Mouse (Mus musculus) spleen, postnatal 0 days (tissue): Measurements from ENCODE around the gene Trim14. TPM values are rescaled to one million over a fixed set of nuclear protein-coding genes. Genes with fewer than 3 reads are reported as not detected.

ENCODE experiments used
- polyA plus RNA-seq: library from polyadenylated mRNA; unstranded; fragments of >200 nt; fragmentation: Nextera tagmentation; extraction: Ambion mirVana; gene quantifications from 2 replicates; pipeline ENCODE4 v1.2.1, GENCODE M21; 2015

Trim14 gene
- 6.5 and 10.8 TPM in 2 replicates for polyA plus RNA-seq

DNA sequence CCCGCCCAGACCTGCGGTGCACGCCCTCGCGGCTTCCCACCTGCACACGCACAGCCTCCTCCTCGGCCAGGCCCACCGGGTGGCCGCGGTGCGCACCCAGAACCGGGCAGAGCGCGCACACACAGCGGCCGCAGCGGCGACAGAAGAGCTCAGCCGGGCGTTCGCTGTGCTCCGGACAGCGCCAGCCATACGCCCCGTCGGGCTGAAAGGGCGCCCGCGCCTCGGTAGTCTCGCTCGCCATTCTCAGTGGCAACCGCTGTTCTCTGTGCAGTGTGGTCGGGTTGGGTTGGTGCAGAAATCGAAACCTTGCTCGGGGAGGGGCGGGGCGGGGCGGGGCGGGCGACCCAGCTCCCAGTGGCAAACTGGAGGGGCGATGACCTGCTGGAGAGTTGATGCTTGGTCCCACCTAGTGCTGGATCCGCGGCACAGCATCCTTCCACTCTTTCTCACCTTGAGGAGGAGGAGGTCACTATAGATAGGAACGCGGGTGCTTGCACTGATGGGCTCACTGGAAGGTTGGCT, at the start of gene Trim14:
Gene Trim14 (minus strand): TSS at position 302 of the 522 bp plus-strand sequence.

DNA sequence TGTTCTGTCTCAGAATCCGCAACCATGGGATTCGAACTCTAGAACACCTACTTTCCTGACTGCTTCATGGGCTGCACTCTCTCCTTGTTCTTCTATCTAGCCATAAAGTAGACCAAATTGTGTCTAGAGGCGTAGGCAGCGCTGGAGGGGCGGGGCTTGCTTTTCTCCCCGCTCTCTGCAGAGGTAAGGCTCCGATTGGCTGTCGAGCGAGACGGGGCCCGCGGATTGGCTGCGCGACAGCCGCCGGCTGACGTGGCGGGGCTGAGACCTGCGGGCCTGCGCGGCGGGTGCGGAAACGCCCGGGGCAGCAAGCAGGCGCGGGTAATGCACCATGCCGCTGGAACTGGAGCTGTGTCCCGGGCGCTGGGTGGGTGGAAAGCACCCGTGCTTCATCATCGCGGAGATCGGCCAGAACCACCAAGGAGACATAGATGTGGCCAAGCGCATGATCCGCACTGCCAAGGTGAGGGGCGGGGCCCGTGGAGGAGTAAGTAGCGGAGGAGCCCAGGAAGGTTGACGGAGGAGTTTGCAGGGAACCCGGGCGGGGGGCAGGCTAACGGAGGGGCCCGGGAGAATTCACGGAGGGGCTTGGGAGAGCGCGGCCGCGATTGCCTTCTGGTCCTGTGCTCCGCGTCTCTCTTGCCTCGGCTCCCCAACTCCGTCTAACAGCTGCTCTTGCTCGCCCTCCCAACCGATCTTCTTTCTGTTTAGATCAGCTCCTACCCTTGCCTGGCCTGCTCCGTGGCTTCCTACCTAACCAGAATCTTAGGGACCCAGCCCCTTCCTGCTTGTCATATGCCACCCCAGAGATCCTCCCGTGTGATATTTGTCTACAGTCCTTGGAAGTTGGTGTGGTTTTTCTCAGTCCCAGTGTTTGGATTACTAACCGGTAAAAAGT, 46.7 kb downstream of the Trim14 start, which contains the start of gene Nans:
Gene Nans (plus strand): TSS at position 221 of the 898 bp plus-strand sequence.

DNA sequence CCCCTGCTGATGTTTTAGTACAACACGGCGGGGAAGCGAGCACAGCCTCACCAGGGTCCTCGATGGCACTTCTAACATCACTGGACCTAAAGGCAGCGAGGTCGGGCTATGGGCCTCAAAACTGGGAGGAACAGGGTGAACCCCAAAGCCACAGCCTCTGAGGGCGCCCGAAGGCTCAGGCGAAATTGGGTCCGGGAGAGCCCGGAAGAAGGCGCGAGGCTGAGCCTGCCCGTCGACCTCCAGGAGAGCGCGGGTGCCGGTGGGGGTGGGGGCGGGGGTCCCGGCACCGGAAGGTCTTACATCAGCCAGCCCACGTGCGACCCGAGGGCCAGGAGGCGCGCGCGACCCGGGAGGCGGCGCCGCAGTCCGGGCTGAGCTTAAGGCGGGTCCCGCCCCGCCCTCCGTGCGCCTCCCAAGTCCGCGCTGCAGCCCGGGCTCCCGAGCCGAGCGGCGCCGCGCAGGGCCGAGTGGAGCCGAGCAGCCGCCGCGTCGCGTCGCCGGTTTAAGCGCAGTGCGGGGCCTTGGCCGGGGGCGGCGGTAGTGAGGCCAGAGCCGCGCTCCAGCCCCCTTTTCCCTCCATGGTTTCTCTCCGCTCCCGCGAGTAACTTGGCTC, 85.3 kb downstream of the Trim14 start, which contains the start of gene Anp32b:
Gene Anp32b (plus strand): TSS at position 384 of the 613 bp plus-strand sequence.

Other genes with a start within 250 kb of the Trim14 start
- not detected in 2 replicates for gene Foxe1, start 192.5 kb downstream of the Trim14 start, polyA plus RNA-seq
- gene Trmo, start 146.7 kb downstream of the Trim14 start, polyA plus RNA-seq = 8.1 and 8.9 TPM in 2 replicates
- gene Hemgn, start 122.6 kb downstream of the Trim14 start, polyA plus RNA-seq = 261 and 331 TPM in 2 replicates
- 436 and 521 TPM in 2 replicates for gene Anp32b, start 85.2 kb downstream of the Trim14 start, polyA plus RNA-seq
- 57.3 and 58.5 TPM in 2 replicates for gene Nans, start 46.9 kb downstream of the Trim14 start, polyA plus RNA-seq
- 4.5 and 6.2 TPM in 2 replicates for gene Coro2a, start 66.1 kb upstream of the Trim14 start, polyA plus RNA-seq
- gene Tbc1d2, start 114.1 kb upstream of the Trim14 start, polyA plus RNA-seq = 1.7 and 2.4 TPM in 2 replicates